Mouse (Mus musculus) retina, adult 2 months (tissue): ENCODE measurements around the gene Apopt1.

ENCODE experiments used
- DNase-seq: peaks from one replicate; pipeline ENCODE4 v3.0.0-alpha.2; 2012; ENCODE audit warnings: low read depth, low spot score

Gene Apopt1

GRCm38 (mm10) chr12:111680661-111681060 lies 32.4 kb upstream of the Apopt1 start:
- DNase-seq, result no peak

- no peak for DNase-seq
Measured at GRCm38 (mm10) chr12:111681305-111681704, 31.8 kb upstream of the Apopt1 start.

GRCm38 (mm10) chr12:111682003-111682402 lies 31.1 kb upstream of the Apopt1 start:
- DNase-seq, result no peak

GRCm38 (mm10) chr12:111682806-111683205 lies 30.3 kb upstream of the Apopt1 start:
- DNase-seq, result no peak

- DNase-seq, result no peak
Measured at GRCm38 (mm10) chr12:111686390-111686789, 26.7 kb upstream of the Apopt1 start.

- DNase-seq, result peak; percentile 81
Measured at GRCm38 (mm10) chr12:111687350-111688068, 25.6 kb upstream of the Apopt1 start.

GRCm38 (mm10) chr12:111688069-111688428 lies 25.0 kb upstream of the Apopt1 start:
- no peak for DNase-seq

- no peak for DNase-seq
Measured at GRCm38 (mm10) chr12:111689426-111689825, 23.6 kb upstream of the Apopt1 start.

GRCm38 (mm10) chr12:111691346-111691872 lies 21.7 kb upstream of the Apopt1 start:
- no peak for DNase-seq

GRCm38 (mm10) chr12:111692899-111693298 lies 20.2 kb upstream of the Apopt1 start:
- no peak for DNase-seq

- no peak for DNase-seq
Measured at GRCm38 (mm10) chr12:111693341-111694270, 19.5 kb upstream of the Apopt1 start.

GRCm38 (mm10) chr12:111694271-111694781 lies 18.7 kb upstream of the Apopt1 start:
- no peak for DNase-seq

- no peak for DNase-seq
Measured at GRCm38 (mm10) chr12:111694880-111695804, 17.9 kb upstream of the Apopt1 start.

GRCm38 (mm10) chr12:111696239-111696638 lies 16.8 kb upstream of the Apopt1 start:
- DNase-seq, result no peak

- DNase-seq, result no peak
Measured at GRCm38 (mm10) chr12:111697708-111698107, 15.4 kb upstream of the Apopt1 start.

GRCm38 (mm10) chr12:111698346-111698913 lies 14.6 kb upstream of the Apopt1 start:
- no peak for DNase-seq

- DNase-seq, result no peak
Measured at GRCm38 (mm10) chr12:111699542-111699941, 13.5 kb upstream of the Apopt1 start.

GRCm38 (mm10) chr12:111700920-111701458 lies 12.1 kb upstream of the Apopt1 start:
- DNase-seq, result no peak

- DNase-seq, result no peak
Measured at GRCm38 (mm10) chr12:111703301-111703700, 9.8 kb upstream of the Apopt1 start.

- DNase-seq, result no peak
Measured at GRCm38 (mm10) chr12:111704609-111705008, 8.5 kb upstream of the Apopt1 start.
